Mouse (Mus musculus) C2C12 (cell line): ENCODE measurements around the gene Ptpn13.

Experiments used
- CTCF ChIP-seq: IDR thresholded peaks from one replicate; pipeline ENCODE4 v1.5.1; 2011; ENCODE audit not compliant: control insufficient read depth, insufficient read depth, insufficient read length
- MAX ChIP-seq: IDR thresholded peaks from one replicate; pipeline ENCODE4 v1.6.1; 2011; ENCODE audit warnings: mild to moderate bottlenecking, control low read depth
- MYOG ChIP-seq: IDR thresholded peaks from one replicate; pipeline ENCODE4 v1.6.1; 2011; ENCODE audit not compliant: control insufficient read depth, insufficient read length; ENCODE audit errors: extremely low read depth
- USF1 ChIP-seq: IDR thresholded peaks from one replicate; pipeline ENCODE4 v1.6.1; 2011; ENCODE audit warnings: low read depth, mild to moderate bottlenecking, control low read depth, moderate library complexity

GRCm38 (mm10) chr5:103472670-103473069 is 47.7 kb downstream of the Ptpn13 start:
- TF ChIP-seq CTCF: no peak
- TF ChIP-seq MYOG: no peak
- no peak for TF ChIP-seq MAX
- no peak for TF ChIP-seq USF1
